Mouse (Mus musculus) midbrain, embryonic 14.5 days (tissue): ENCODE results near the gene Hnrnph1. TPM values are rescaled to one million over a fixed set of nuclear protein-coding genes. Genes with fewer than 3 reads are reported as not detected.

ENCODE experiments used
- ATAC-seq: fragments of 200-750 bp; cut with Nextera tagmentation; 2 replicates; pipeline ENCODE4 v1.8.0; 2017; ENCODE audit warnings: moderate number of reproducible peaks, moderate library complexity; ENCODE audit not compliant: low FRiP score, low TSS enrichment
- DNase-seq: peaks from one replicate; pipeline ENCODE4 v3.0.0-alpha.2; 2015
- H3K27ac ChIP-seq: fragments of 300-500 bp; sonication (generic); replicated peaks from 2 replicates; pipeline ENCODE4 v1.5.1; 2014; ENCODE audit warnings: mild to moderate bottlenecking, low read depth, low read length, moderate library complexity
- H3K27me3 ChIP-seq: fragments of 300-500 bp; sonication (generic); 2 replicates; pipeline ENCODE4 v1.6.1; 2014; ENCODE audit warnings: low read length, control low read depth, mixed read lengths; ENCODE audit not compliant: control insufficient read depth, insufficient read depth
- H3K36me3 ChIP-seq: fragments of 300-500 bp; sonication (generic); 2 replicates; pipeline ENCODE4 v1.6.1; 2014; ENCODE audit warnings: low read length, control low read depth; ENCODE audit not compliant: control insufficient read depth, insufficient read depth
- H3K4me1 ChIP-seq: fragments of 300-500 bp; sonication (generic); 2 replicates; pipeline ENCODE4 v1.6.1; 2014; ENCODE audit warnings: mild to moderate bottlenecking, antibody characterized with exemption, low read length, control low read depth; ENCODE audit not compliant: control insufficient read depth, insufficient read depth
- H3K4me2 ChIP-seq: fragments of 300-500 bp; sonication (generic); 2 replicates; pipeline ENCODE4 v1.6.1; 2014; ENCODE audit warnings: mild to moderate bottlenecking, low read length, moderate library complexity
- H3K4me3 ChIP-seq: fragments of 300-500 bp; sonication (generic); replicated peaks from 2 replicates; pipeline ENCODE4 v1.5.1; 2014; ENCODE audit warnings: low read depth, low read length
- H3K9ac ChIP-seq: fragments of 300-500 bp; sonication (generic); replicated peaks from 2 replicates; pipeline ENCODE4 v1.6.1; 2014; ENCODE audit warnings: mild to moderate bottlenecking, low read length, moderate library complexity
- H3K9me3 ChIP-seq: fragments of 300-500 bp; sonication (generic); 2 replicates; pipeline ENCODE4 v1.6.1; 2016; ENCODE audit warnings: low read length, control low read depth, mixed read lengths; ENCODE audit not compliant: control insufficient read depth
- WGBS: fragments of 180-500 bp; shearing (Covaris S2); extraction: QIAGEN DNeasy Blood & Tissue Kit; methylation state at CpG from one replicate; pipeline ENCODE4 v1.1.7; 2014; 5-methylcytosine and 5-hydroxymethylcytosine counted together
- polyA plus RNA-seq: library from polyadenylated mRNA; unstranded; fragments of >200 nt; fragmentation: Nextera tagmentation; extraction: Ambion mirVana; gene quantifications from 2 replicates; pipeline ENCODE4 v1.2.1, GENCODE M21; 2014

Hnrnph1 gene
- polyA plus RNA-seq, 1 experiment from 2014 or later, result 584 TPM

DNA sequence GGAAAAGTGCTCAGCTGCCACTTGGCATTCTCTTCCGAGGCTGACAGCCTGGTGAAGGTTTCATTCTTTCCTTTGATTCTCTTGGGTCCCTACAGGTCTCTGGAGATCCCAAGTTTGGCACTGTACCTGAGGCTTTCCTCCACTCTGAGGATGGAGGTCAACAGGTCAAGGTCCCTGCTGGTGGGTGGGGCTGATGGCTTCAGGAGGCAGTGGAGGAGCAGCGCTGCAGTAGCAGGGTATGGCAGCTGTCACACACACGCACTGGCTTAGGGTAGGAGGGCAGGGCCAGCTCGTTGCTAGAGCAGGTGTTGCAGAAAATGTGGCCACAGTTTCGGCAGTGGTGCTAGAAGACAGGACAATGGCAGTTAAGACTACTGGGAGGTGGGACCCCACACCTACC is 12.8 kb downstream of the Hnrnph1 start:
- Histone ChIP-seq H3K27me3 (no peaks in the 10 kb centered on the region), H3K27ac (no peak overlapping the region), H3K36me3 (peaks cover 87% of the 10 kb centered on the region), H3K4me2 (no peak overlapping the region), H3K9ac (no peak overlapping the region), H3K9me3 (no peaks in the 10 kb centered on the region), H3K4me1 (no peaks in the 10 kb centered on the region), H3K4me3 (no peak overlapping the region)
- DNase-seq, result no peak
- no peak for ATAC-seq
- 78% methylated on average over 5 of the region's 5 CpGs for WGBS

DNA sequence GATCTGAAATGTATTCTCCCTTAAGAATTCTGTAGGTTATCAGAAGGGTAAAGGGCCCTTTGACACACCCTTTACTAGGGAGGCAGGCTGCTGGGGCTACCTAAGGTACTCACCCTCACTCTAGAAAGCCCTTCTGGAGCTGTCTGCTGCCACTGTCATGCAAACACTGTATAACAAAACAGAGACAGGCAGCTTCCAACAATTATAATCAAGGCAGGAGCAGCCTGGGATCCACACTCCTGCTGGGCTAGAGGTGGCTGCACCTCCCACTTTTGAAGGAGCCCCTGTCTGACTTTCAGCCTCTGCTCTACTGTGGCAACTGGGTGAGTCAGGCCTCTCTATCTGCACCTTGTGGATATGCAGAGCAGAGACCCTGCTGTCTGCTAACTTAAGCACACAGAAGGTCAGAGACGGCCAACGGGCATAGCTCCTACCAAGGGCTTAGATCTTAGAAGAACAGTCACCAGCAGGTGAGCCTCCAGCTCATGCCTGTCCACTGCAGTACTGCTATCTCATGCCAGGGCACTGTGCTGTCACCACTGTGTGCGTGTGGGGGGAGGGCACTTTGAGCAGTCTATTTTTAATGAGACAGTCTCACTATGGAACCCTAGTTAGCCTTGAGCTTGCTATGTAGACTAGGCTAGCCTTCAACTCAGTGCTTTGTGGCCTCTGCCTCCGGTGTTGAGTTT is 14.6 kb downstream of the Hnrnph1 start:
- Histone ChIP-seq H3K4me2 (no peak overlapping the region), H3K27ac (no peak overlapping the region), H3K4me1 (no peaks in the 10 kb centered on the region), H3K36me3 (peaks cover 85% of the 10 kb centered on the region), H3K9ac (no peak overlapping the region), H3K27me3 (no peaks in the 10 kb centered on the region), H3K4me3 (no peak overlapping the region), H3K9me3 (no peaks in the 10 kb centered on the region)
- ATAC-seq, result no peak
- no peak for DNase-seq
- 87% methylated on average over 4 of the region's 4 CpGs for WGBS

DNA sequence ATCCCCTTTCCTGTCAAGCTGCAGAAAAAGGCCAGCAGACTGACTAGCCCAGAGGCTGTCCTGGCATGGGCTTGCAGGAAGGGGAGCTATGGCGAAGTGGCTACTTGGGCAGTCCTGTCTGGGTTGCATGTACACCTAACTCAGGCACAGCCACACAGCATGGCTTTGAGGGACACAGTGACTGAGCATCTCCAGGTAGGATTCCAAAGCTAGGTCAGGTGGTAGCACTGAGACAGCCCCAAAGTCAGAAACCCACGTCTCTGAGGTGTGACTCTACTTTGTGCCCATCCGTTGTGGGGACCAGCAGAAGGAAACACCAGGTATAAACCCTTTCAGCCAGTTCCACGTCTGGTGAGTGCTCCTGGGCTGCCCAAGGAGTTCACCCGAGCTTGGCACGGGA is 16.5 kb downstream of the Hnrnph1 start:
- Histone ChIP-seq H3K36me3 (peaks cover 85% of the 10 kb centered on the region), H3K9me3 (no peaks in the 10 kb centered on the region), H3K4me1 (no peaks in the 10 kb centered on the region), H3K27me3 (no peaks in the 10 kb centered on the region), H3K27ac (no peak overlapping the region), H3K4me3 (no peak overlapping the region), H3K9ac (no peak overlapping the region), H3K4me2 (no peak overlapping the region)
- 86% methylated on average over 6 of the region's 6 CpGs for WGBS
- ATAC-seq (no peak), DNase-seq (no peak)

- DNase-seq (no peak), ATAC-seq (no peak)
- Histone ChIP-seq H3K9me3 (no peaks in the 10 kb centered on the region), H3K9ac (no peak overlapping the region), H3K36me3 (peaks cover 88% of the 10 kb centered on the region), H3K27ac (no peak overlapping the region), H3K4me3 (no peak overlapping the region), H3K4me2 (no peak overlapping the region), H3K27me3 (no peaks in the 10 kb centered on the region), H3K4me1 (no peaks in the 10 kb centered on the region)
- 92% methylated on average over 7 of the region's 7 CpGs for WGBS
Measured at GRCm38 (mm10) chr11:50394731-50395130, 17.9 kb downstream of the Hnrnph1 start.

DNA sequence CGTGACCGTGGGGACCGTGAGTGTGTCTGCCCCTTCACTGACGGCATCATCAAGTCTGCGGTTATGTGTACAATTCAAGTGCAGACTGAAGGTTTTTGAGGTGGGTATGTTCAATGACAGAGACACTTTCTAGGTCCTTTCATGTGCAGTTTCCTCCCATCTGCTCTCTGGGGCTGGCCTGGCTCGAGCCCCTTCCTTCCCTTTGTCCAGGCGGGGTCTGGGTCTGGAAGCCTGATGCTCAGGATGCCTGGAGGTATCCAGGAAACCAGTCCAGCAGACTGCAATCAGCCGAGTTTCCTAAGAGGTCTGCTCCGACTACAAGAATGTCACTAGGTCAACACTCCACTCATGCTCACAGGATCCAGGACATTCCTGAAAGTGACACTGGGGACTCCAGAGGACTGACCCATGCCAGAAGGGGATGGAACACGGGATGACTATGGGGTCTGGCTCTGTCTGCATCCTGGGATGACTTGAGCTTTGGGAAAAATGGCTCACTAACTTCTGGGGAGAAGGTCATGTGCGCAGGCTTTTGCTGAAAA is 20.0 kb downstream of the Hnrnph1 start:
- no peak overlapping the region for H3K4me3 ChIP-seq
- H3K36me3 ChIP-seq, result peaks cover 89% of the 10 kb centered on the region
- DNase-seq (no peak), ATAC-seq (no peak)
- H3K27ac ChIP-seq, result no peak overlapping the region
- WGBS, result 73% methylated on average over 11 of the region's 11 CpGs
- H3K4me2 ChIP-seq, result no peak overlapping the region
- H3K9me3 ChIP-seq, result no peaks in the 10 kb centered on the region
- H3K27me3 ChIP-seq, result no peaks in the 10 kb centered on the region
- H3K4me1 ChIP-seq, result no peaks in the 10 kb centered on the region
- no peak overlapping the region; the same call in 1 of the 2 replicates for H3K9ac ChIP-seq

- no peak overlapping the region for H3K4me3 ChIP-seq
Measured at GRCm38 (mm10) chr11:50397316-50397715, 20.5 kb downstream of the Hnrnph1 start.

DNA sequence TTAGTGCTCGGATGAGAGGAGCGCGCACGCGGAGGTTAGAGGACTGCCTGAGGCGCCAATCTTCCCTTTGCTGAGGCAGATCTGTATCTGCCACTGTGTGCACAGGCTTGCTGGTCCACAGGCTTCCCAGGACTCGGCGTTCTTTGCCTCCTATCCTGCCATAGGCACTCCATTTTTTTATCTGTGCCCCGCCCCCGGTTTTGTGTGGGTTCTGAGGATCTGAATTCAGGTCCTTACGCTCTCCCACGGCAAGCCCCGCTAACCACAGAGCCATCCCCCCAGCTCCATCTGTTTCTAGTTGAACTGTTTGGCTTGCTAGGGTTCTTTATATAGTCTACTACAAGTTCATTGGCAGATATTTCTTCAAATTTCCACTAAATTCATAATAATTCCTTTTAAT is 22.0 kb downstream of the Hnrnph1 start:
- 90% methylated on average over 13 of the region's 13 CpGs for WGBS
- Histone ChIP-seq H3K4me3 (no peak overlapping the region), H3K9me3 (no peaks in the 10 kb centered on the region), H3K36me3 (peaks cover 92% of the 10 kb centered on the region), H3K4me2 (no peak overlapping the region), H3K9ac (no peak overlapping the region), H3K4me1 (no peaks in the 10 kb centered on the region), H3K27me3 (no peaks in the 10 kb centered on the region), H3K27ac (no peak overlapping the region)
- DNase-seq, result no peak
- no peak for ATAC-seq

More at GRCm38 (mm10) chr11:50397316-50397715, 20.5 kb downstream of the Hnrnph1 start:
- Histone ChIP-seq H3K9me3 (no peaks in the 10 kb centered on the region), H3K9ac (no peak overlapping the region; the same call in 1 of the 2 replicates), H3K27me3 (no peaks in the 10 kb centered on the region), H3K4me1 (no peaks in the 10 kb centered on the region), H3K27ac (no peak overlapping the region), H3K36me3 (peaks cover 91% of the 10 kb centered on the region), H3K4me2 (no peak overlapping the region)
- WGBS, result 88% methylated on average over 9 of the region's 9 CpGs
- no peak for DNase-seq
- ATAC-seq, result no peak

GRCm38 (mm10) chr11:50402481-50402880 is 25.7 kb downstream of the Hnrnph1 start:
- Histone ChIP-seq H3K4me3 (no peak overlapping the region), H3K4me1 (no peaks in the 10 kb centered on the region), H3K36me3 (peaks cover 87% of the 10 kb centered on the region), H3K9ac (no peak overlapping the region), H3K27ac (no peak overlapping the region), H3K9me3 (no peaks in the 10 kb centered on the region), H3K27me3 (no peaks in the 10 kb centered on the region), H3K4me2 (no peak overlapping the region)
- WGBS, result 98% methylated on average over 3 of the region's 3 CpGs
- no peak for DNase-seq
- no peak for ATAC-seq

- no peak for DNase-seq
- no peaks in the 10 kb centered on the region for H3K9me3 ChIP-seq
- H3K4me2 ChIP-seq, result no peak overlapping the region
- H3K4me1 ChIP-seq, result no peaks in the 10 kb centered on the region
- no peak overlapping the region for H3K9ac ChIP-seq
- H3K4me3 ChIP-seq, result no peak overlapping the region
- H3K27ac ChIP-seq, result no peak overlapping the region
- WGBS, result 84% methylated on average over 10 of the region's 10 CpGs
- no peaks in the 10 kb centered on the region for H3K27me3 ChIP-seq
- H3K36me3 ChIP-seq, result peaks cover 77% of the 10 kb centered on the region
- no peak for ATAC-seq
Measured at GRCm38 (mm10) chr11:50403367-50404014, 26.7 kb downstream of the Hnrnph1 start.
